Mouse (Mus musculus) forebrain, embryonic 14.5 days (tissue): ENCODE data around the gene Paf1. TPM values are rescaled to one million over a fixed set of nuclear protein-coding genes. Genes with fewer than 3 reads are reported as not detected.

Experiments
- ATAC-seq: fragments of 200-750 bp; cut with Nextera tagmentation; 2 replicates; pipeline ENCODE4 v1.8.0; 2017; ENCODE audit warnings: mild to moderate bottlenecking, moderate library complexity
- DNase-seq: peaks from one replicate; pipeline ENCODE4 v3.0.0-alpha.2; 2015; ENCODE audit warnings: low spot score
- H3K27ac ChIP-seq: fragments of 300-500 bp; sonication (generic); 2 replicates; pipeline ENCODE4 v1.5.1; 2014; ENCODE audit warnings: low read depth, mild to moderate bottlenecking, control low read depth, low read length, moderate library complexity
- H3K27me3 ChIP-seq: fragments of 300-500 bp; sonication (generic); replicated peaks from 2 replicates; pipeline ENCODE4 v1.6.1; 2014; ENCODE audit warnings: low read length, control low read depth, mixed read lengths; ENCODE audit not compliant: control insufficient read depth, insufficient read depth
- H3K36me3 ChIP-seq: fragments of 300-500 bp; sonication (generic); 2 replicates; pipeline ENCODE4 v1.6.1; 2014; ENCODE audit warnings: low read length, control low read depth; ENCODE audit not compliant: control insufficient read depth, insufficient read depth
- H3K4me1 ChIP-seq: fragments of 300-500 bp; sonication (generic); 2 replicates; pipeline ENCODE4 v1.6.1; 2014; ENCODE audit warnings: antibody characterized with exemption, low read length, control low read depth; ENCODE audit not compliant: control insufficient read depth, insufficient read depth
- H3K4me2 ChIP-seq: fragments of 300-500 bp; sonication (generic); 2 replicates; pipeline ENCODE4 v1.6.1; 2014; ENCODE audit warnings: mild to moderate bottlenecking, control low read depth, low read length
- H3K4me3 ChIP-seq: fragments of 300-500 bp; sonication (generic); 2 replicates; pipeline ENCODE4 v1.5.1; 2014; ENCODE audit warnings: low read depth, low read length, control low read depth
- H3K9ac ChIP-seq: fragments of 300-500 bp; sonication (generic); 2 replicates; pipeline ENCODE4 v1.6.1; 2014; ENCODE audit warnings: mild to moderate bottlenecking, low read length, control low read depth, moderate library complexity
- H3K9me3 ChIP-seq: fragments of 300-500 bp; sonication (generic); replicated peaks from 2 replicates; pipeline ENCODE4 v1.6.1; 2016; ENCODE audit warnings: low read length, control low read depth, mixed read lengths; ENCODE audit not compliant: control insufficient read depth
- WGBS: fragments of 180-500 bp; shearing (Covaris S2); extraction: QIAGEN DNeasy Blood & Tissue Kit; methylation state at CpG from one replicate; pipeline ENCODE4 v1.1.7; 2014; 5-methylcytosine and 5-hydroxymethylcytosine counted together
- polyA plus RNA-seq: library from polyadenylated mRNA; unstranded; fragments of >200 nt; fragmentation: Nextera tagmentation; extraction: Ambion mirVana; gene quantifications from 2 replicates; pipeline ENCODE4 v1.2.1, GENCODE M21; 2014

Paf1 gene
- polyA plus RNA-seq, 1 experiment from 2014 or later = 59.3 TPM

GRCm38 (mm10) chr7:28381017-28381790, 11.5 kb upstream of the Paf1 start:
- no peak for ATAC-seq
- H3K4me1 ChIP-seq = peaks cover 29% of the 10 kb centered on the region
- WGBS = 10% methylated on average over 30 of the region's 30 CpGs

GRCm38 (mm10) chr7:28381938-28382337, 10.8 kb upstream of the Paf1 start:
- ATAC-seq = peak; percentile 17; the same call in 1 of the 2 replicates
- peaks cover 12% of the 10 kb centered on the region for H3K36me3 ChIP-seq
- 4% methylated on average over 18 of the region's 20 CpGs for WGBS
- no peaks in the 10 kb centered on the region for H3K27me3 ChIP-seq
- H3K9me3 ChIP-seq = no peaks in the 10 kb centered on the region
- H3K27ac ChIP-seq = peak overlapping the region; percentile 60; the same call in 1 of the 2 replicates
- peak overlapping the region; percentile 46 for H3K4me2 ChIP-seq
- peak; percentile 39 for DNase-seq
- H3K4me3 ChIP-seq = no peak overlapping the region
- H3K4me1 ChIP-seq = peaks cover 25% of the 10 kb centered on the region
- peak overlapping the region; percentile 55 for H3K9ac ChIP-seq

More at GRCm38 (mm10) chr7:28381017-28381790, 11.5 kb upstream of the Paf1 start:
- H3K27me3 ChIP-seq = no peaks in the 10 kb centered on the region
- peaks cover 11% of the 10 kb centered on the region for H3K36me3 ChIP-seq
- H3K27ac ChIP-seq = peak overlapping the region; percentile 60; the same call in 1 of the 2 replicates
- H3K4me2 ChIP-seq = peak overlapping the region; percentile 46
- H3K9ac ChIP-seq = peak overlapping the region; percentile 55; the same call in 1 of the 2 replicates
- DNase-seq = peak; percentile 29
- H3K4me3 ChIP-seq = no peak overlapping the region
- no peaks in the 10 kb centered on the region for H3K9me3 ChIP-seq

GRCm38 (mm10) chr7:28382347-28382951, 10.3 kb upstream of the Paf1 start:
- Histone ChIP-seq H3K4me1 (peaks cover 25% of the 10 kb centered on the region), H3K27me3 (no peaks in the 10 kb centered on the region), H3K4me3 (no peak overlapping the region), H3K36me3 (peaks cover 14% of the 10 kb centered on the region), H3K27ac (no peak overlapping the region), H3K9me3 (no peaks in the 10 kb centered on the region), H3K9ac (no peak overlapping the region), H3K4me2 (peak overlapping the region; percentile 46)
- WGBS = 66% methylated on average over 11 of the region's 12 CpGs
- DNase-seq (no peak), ATAC-seq (no peak)

GRCm38 (mm10) chr7:28382981-28383396, 9.8 kb upstream of the Paf1 start:
- H3K36me3 ChIP-seq = peaks cover 16% of the 10 kb centered on the region
- WGBS = 80% methylated on average over 11 of the region's 11 CpGs
- no peak overlapping the region for H3K4me3 ChIP-seq
- ATAC-seq (no peak), DNase-seq (no peak)
- peaks cover 25% of the 10 kb centered on the region for H3K4me1 ChIP-seq
- H3K9me3 ChIP-seq = no peaks in the 10 kb centered on the region
- H3K4me2 ChIP-seq = no peak overlapping the region
- H3K9ac ChIP-seq = no peak overlapping the region
- no peaks in the 10 kb centered on the region for H3K27me3 ChIP-seq
- no peak overlapping the region for H3K27ac ChIP-seq

- H3K27ac ChIP-seq = no peak overlapping the region
- DNase-seq (no peak), ATAC-seq (no peak)
- H3K4me2 ChIP-seq = no peak overlapping the region
- H3K36me3 ChIP-seq = peaks cover 22% of the 10 kb centered on the region
- H3K27me3 ChIP-seq = no peaks in the 10 kb centered on the region
- no peak overlapping the region for H3K4me3 ChIP-seq
- no peak overlapping the region for H3K9ac ChIP-seq
- WGBS = 89% methylated on average over 4 of the region's 4 CpGs
- H3K4me1 ChIP-seq = peaks cover 19% of the 10 kb centered on the region
- no peaks in the 10 kb centered on the region for H3K9me3 ChIP-seq
These were observed 9.1 kb upstream of the Paf1 start for GRCm38 (mm10) chr7:28383606-28384005.

GRCm38 (mm10) chr7:28384162-28384561, 8.6 kb upstream of the Paf1 start:
- Histone ChIP-seq H3K4me1 (peaks cover 17% of the 10 kb centered on the region), H3K27ac (no peak overlapping the region), H3K9me3 (no peaks in the 10 kb centered on the region), H3K9ac (no peak overlapping the region), H3K27me3 (no peaks in the 10 kb centered on the region), H3K4me3 (no peak overlapping the region), H3K4me2 (no peak overlapping the region), H3K36me3 (peaks cover 27% of the 10 kb centered on the region)
- WGBS = 80% methylated on average over 6 of the region's 6 CpGs
- ATAC-seq (no peak), DNase-seq (no peak)

GRCm38 (mm10) chr7:28385196-28385595, 7.6 kb upstream of the Paf1 start:
- no peak overlapping the region for H3K27ac ChIP-seq
- H3K9me3 ChIP-seq = no peaks in the 10 kb centered on the region
- 90% methylated on average over 9 of the region's 9 CpGs for WGBS
- H3K27me3 ChIP-seq = no peaks in the 10 kb centered on the region
- H3K9ac ChIP-seq = no peak overlapping the region
- H3K4me1 ChIP-seq = peaks cover 13% of the 10 kb centered on the region
- H3K4me2 ChIP-seq = no peak overlapping the region
- DNase-seq (no peak), ATAC-seq (no peak)
- H3K4me3 ChIP-seq = no peak overlapping the region
- peaks cover 38% of the 10 kb centered on the region for H3K36me3 ChIP-seq

GRCm38 (mm10) chr7:28386007-28386406, 6.7 kb upstream of the Paf1 start:
- H3K36me3 ChIP-seq = peaks cover 43% of the 10 kb centered on the region

GRCm38 (mm10) chr7:28386462-28386861, 6.3 kb upstream of the Paf1 start:
- Histone ChIP-seq H3K4me1 (peaks cover 6% of the 10 kb centered on the region), H3K27me3 (no peaks in the 10 kb centered on the region), H3K27ac (no peak overlapping the region), H3K4me2 (no peak overlapping the region), H3K9ac (no peak overlapping the region), H3K36me3 (peaks cover 43% of the 10 kb centered on the region), H3K4me3 (no peak overlapping the region), H3K9me3 (no peaks in the 10 kb centered on the region)
- WGBS = 17% methylated on average over 4 of the region's 4 CpGs
- ATAC-seq = peak; percentile 75
- DNase-seq = peak; percentile 83

More at GRCm38 (mm10) chr7:28386007-28386406, 6.7 kb upstream of the Paf1 start:
- no peaks in the 10 kb centered on the region for H3K9me3 ChIP-seq
- DNase-seq (no peak), ATAC-seq (0 out of 2 replicates have a peak, but pooled peaks have one; percentile 7)
- H3K9ac ChIP-seq = no peak overlapping the region
- peaks cover 10% of the 10 kb centered on the region for H3K4me1 ChIP-seq
- WGBS = 88% methylated on average over 7 of the region's 7 CpGs
- H3K4me2 ChIP-seq = no peak overlapping the region
- no peak overlapping the region for H3K27ac ChIP-seq
- H3K4me3 ChIP-seq = no peak overlapping the region
- no peaks in the 10 kb centered on the region for H3K27me3 ChIP-seq
